Mouse (Mus musculus): ENCODE data around the gene Il18bp.
A peak's percentile ranks its signal among the peaks of the same experiment; 100 is the strongest.

- TF ChIP-seq POLR2AphosphoS2 (IDR thresholded peaks at IDR 0.05; ENCODE audit: low read length) (no peak), CTCF (IDR thresholded peaks at IDR 0.05 in 2 of 3, conservative IDR thresholded peaks at IDR 0.05 in 1 of 3; ENCODE audit: control insufficient read depth in 1 of 3, insufficient read depth in 1 of 3, low read depth in 2 of 3, low read length in 3 of 3, poor library complexity in 1 of 3, severe bottlenecking in 1 of 3) (no peak), UBTF (IDR thresholded peaks at IDR 0.05; ENCODE audit: borderline replicate concordance, insufficient read depth, low read depth, low read length) (no peak), TBP (IDR thresholded peaks at IDR 0.05; ENCODE audit: low read depth, low read length) (no peak), SMC3 (IDR thresholded peaks at IDR 0.05; ENCODE audit: low read depth, low read length) (no peak), ZC3H11A (IDR thresholded peaks at IDR 0.05; ENCODE audit: low read depth, low read length) (no peak), HCFC1 (IDR thresholded peaks at IDR 0.05; ENCODE audit: low read depth, low read length) (no peak; the same call in none of the 2 replicates), SIN3A (IDR thresholded peaks at IDR 0.05; ENCODE audit: low read length) (peak; percentile 60), POLR2A (IDR thresholded peaks at IDR 0.05; ENCODE audit: control insufficient read depth in 1 of 2, insufficient read depth in 1 of 2, low read depth in 1 of 2, low read length in 2 of 2, poor library complexity in 1 of 2) (peak in 1 of 2 experiments; percentile 63; a peak in 2 of 4 replicates), ZKSCAN1 (IDR thresholded peaks at IDR 0.05; ENCODE audit: low read depth, low read length) (no peak), RCOR1 (IDR thresholded peaks at IDR 0.05; ENCODE audit: low read depth, low read length) (no peak), NRF1 (IDR thresholded peaks at IDR 0.05; ENCODE audit: insufficient read depth, low read depth, low read length, poor library complexity, severe bottlenecking) (peak; percentile 46)
Measured at GRCm38 (mm10) chr7:101969694-101970428, 48.6 kb downstream of the Il18bp start.
